Mouse (Mus musculus): ENCODE data around the gene Rbm18. TPM values are rescaled to one million over a fixed set of nuclear protein-coding genes. Genes with fewer than 3 reads are reported as not detected.
A peak's percentile ranks its signal among the peaks of the same experiment; 100 is the strongest.

Gene Rbm18
- polyA plus RNA-seq, 1 experiment from 2014 or later = 38.4 TPM

GRCm38 (mm10) chr2:36102559-36102946, 34.0 kb downstream of the Rbm18 start:
- Histone ChIP-seq H3K9ac (ENCODE audit: low read depth, low read length) (no peak overlapping the region), H3K27ac (ENCODE audit: low read depth, low read length) (no peak overlapping the region), H3K36me3 (ENCODE audit: control insufficient read depth, insufficient read depth, low read length) (no peaks in the 10 kb centered on the region), H3K4me2 (peak overlapping the region; percentile 22; the same call in 1 of the 2 replicates), H3K27me3 (replicated peaks; ENCODE audit: control insufficient read depth, insufficient read depth, low read length) (peaks cover 99% of the 10 kb centered on the region), H3K4me1 (replicated peaks; ENCODE audit: control insufficient read depth, insufficient read depth, low read length) (peaks cover 5% of the 10 kb centered on the region), H3K4me3 (ENCODE audit: low read depth, low read length) (no peak overlapping the region), H3K9me3 (ENCODE audit: control insufficient read depth, low read length) (no peaks in the 10 kb centered on the region)
- 3% methylated on average over 21 of the region's 21 CpGs for WGBS
- no peak for ATAC-seq (replicated peaks; ENCODE audit: low FRiP score)
- no peak for DNase-seq (ENCODE audit: low spot score)

DNA sequence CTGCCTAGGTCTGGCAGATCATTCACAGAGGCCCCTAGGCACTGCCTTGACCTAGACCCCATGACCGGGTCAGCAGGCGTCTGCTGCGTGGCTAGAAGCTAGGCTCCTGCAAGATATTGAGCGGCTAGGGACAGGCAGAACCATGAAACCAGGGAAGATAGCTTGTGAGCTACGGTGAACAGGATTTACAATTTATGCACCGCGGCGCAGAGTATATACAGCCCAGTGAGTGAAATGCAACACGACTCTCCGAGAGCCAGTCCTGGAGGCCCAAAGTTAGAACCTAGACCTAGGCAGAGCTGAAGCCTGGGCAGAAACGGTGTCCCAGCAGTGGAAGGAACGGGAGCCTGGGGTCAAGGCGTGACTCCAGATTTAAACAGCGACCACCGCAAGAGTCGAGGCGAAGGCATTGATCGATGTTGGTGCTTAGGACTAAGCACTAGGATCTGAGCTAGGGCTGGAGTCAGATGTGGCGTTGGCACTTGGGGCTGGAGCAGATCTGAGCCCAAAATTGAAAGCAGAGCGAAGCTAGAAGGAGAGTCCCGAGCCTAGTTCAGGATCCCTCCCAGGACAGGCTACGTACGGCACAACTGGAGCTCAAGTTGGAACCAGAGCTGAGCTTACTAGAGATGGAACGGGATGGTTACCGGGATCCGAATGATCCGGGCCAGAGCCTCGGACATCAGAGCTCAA, 34.6 kb downstream of the Rbm18 start:
- Histone ChIP-seq H3K27me3 (replicated peaks; ENCODE audit: control insufficient read depth, insufficient read depth, low read length) (peaks cover 99% of the 10 kb centered on the region), H3K36me3 (ENCODE audit: control insufficient read depth, insufficient read depth, low read length) (no peaks in the 10 kb centered on the region), H3K27ac (ENCODE audit: low read depth, low read length) (no peak overlapping the region), H3K9me3 (ENCODE audit: control insufficient read depth, low read length) (no peaks in the 10 kb centered on the region), H3K4me1 (replicated peaks; ENCODE audit: control insufficient read depth, insufficient read depth, low read length) (peaks cover 5% of the 10 kb centered on the region), H3K4me2 (peak overlapping the region; percentile 22; the same call in 1 of the 2 replicates), H3K4me3 (ENCODE audit: low read depth, low read length) (no peak overlapping the region), H3K9ac (ENCODE audit: low read depth, low read length) (no peak overlapping the region)
- ATAC-seq (replicated peaks; ENCODE audit: low FRiP score) (no peak), DNase-seq (ENCODE audit: low spot score) (no peak)
- 11% methylated on average over 28 of the region's 28 CpGs for WGBS

GRCm38 (mm10) chr2:36099739-36100138, 36.8 kb downstream of the Rbm18 start:
- H3K4me3 ChIP-seq (ENCODE audit: low read depth, low read length) = no peak overlapping the region
- 22% methylated on average over 6 of the region's 6 CpGs for WGBS
- DNase-seq (ENCODE audit: low spot score) = no peak
- no peak overlapping the region for H3K27ac ChIP-seq (ENCODE audit: low read depth, low read length)
- ATAC-seq (replicated peaks; ENCODE audit: low FRiP score) = no peak
- no peak overlapping the region for H3K9ac ChIP-seq (ENCODE audit: low read depth, low read length)
- no peaks in the 10 kb centered on the region for H3K9me3 ChIP-seq (ENCODE audit: control insufficient read depth, low read length)
- H3K27me3 ChIP-seq (replicated peaks; ENCODE audit: control insufficient read depth, insufficient read depth, low read length) = peaks cover 99% of the 10 kb centered on the region
- no peak overlapping the region for H3K4me2 ChIP-seq
- no peaks in the 10 kb centered on the region for H3K36me3 ChIP-seq (ENCODE audit: control insufficient read depth, insufficient read depth, low read length)
- H3K4me1 ChIP-seq (replicated peaks; ENCODE audit: control insufficient read depth, insufficient read depth, low read length) = peaks cover 1% of the 10 kb centered on the region

DNA sequence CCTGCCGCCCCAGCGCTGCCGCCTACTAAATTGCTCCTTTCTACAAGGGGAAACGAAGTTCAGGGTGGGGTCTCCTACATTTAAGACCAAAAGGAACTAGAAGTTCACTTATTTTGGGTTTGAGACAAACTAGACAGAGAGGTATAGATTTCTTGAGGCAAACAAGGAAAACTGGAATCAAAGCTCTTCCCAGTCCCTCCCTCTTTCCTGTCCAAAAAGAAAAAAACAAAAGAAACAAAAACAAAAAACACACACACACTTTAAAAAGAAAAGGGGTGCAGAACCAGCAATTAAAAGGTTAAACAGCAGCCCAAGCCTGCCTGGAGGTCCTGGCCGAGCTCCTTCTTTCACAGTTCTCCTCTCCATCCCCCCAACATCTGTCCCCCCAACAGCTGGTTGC, 38.6 kb downstream of the Rbm18 start:
- Histone ChIP-seq H3K4me3 (ENCODE audit: low read depth, low read length) (no peak overlapping the region), H3K27ac (ENCODE audit: low read depth, low read length) (no peak overlapping the region), H3K4me2 (no peak overlapping the region), H3K9me3 (ENCODE audit: control insufficient read depth, low read length) (no peaks in the 10 kb centered on the region), H3K4me1 (replicated peaks; ENCODE audit: control insufficient read depth, insufficient read depth, low read length) (no peaks in the 10 kb centered on the region; the same call in 1 of the 2 replicates), H3K27me3 (replicated peaks; ENCODE audit: control insufficient read depth, insufficient read depth, low read length) (peaks cover 99% of the 10 kb centered on the region), H3K9ac (ENCODE audit: low read depth, low read length) (no peak overlapping the region), H3K36me3 (ENCODE audit: control insufficient read depth, insufficient read depth, low read length) (no peaks in the 10 kb centered on the region)
- no peak for DNase-seq (ENCODE audit: low spot score)
- 15% methylated on average over 5 of the region's 5 CpGs for WGBS
- no peak for ATAC-seq (replicated peaks; ENCODE audit: low FRiP score)

GRCm38 (mm10) chr2:36097129-36097815, 39.3 kb downstream of the Rbm18 start:
- H3K36me3 ChIP-seq (ENCODE audit: control insufficient read depth, insufficient read depth, low read length) = no peaks in the 10 kb centered on the region
- no peaks in the 10 kb centered on the region for H3K4me1 ChIP-seq (replicated peaks; ENCODE audit: control insufficient read depth, insufficient read depth, low read length)
- H3K4me2 ChIP-seq = no peak overlapping the region
- H3K9ac ChIP-seq (ENCODE audit: low read depth, low read length) = no peak overlapping the region
- H3K4me3 ChIP-seq (ENCODE audit: low read depth, low read length) = no peak overlapping the region
- H3K27ac ChIP-seq (ENCODE audit: low read depth, low read length) = no peak overlapping the region
- H3K27me3 ChIP-seq (replicated peaks; ENCODE audit: control insufficient read depth, insufficient read depth, low read length) = peaks cover 99% of the 10 kb centered on the region
- 12% methylated on average over 18 of the region's 18 CpGs for WGBS
- H3K9me3 ChIP-seq (ENCODE audit: control insufficient read depth, low read length) = no peaks in the 10 kb centered on the region
- no peak for ATAC-seq (replicated peaks; ENCODE audit: low FRiP score)
- no peak for DNase-seq (ENCODE audit: low spot score)

DNA sequence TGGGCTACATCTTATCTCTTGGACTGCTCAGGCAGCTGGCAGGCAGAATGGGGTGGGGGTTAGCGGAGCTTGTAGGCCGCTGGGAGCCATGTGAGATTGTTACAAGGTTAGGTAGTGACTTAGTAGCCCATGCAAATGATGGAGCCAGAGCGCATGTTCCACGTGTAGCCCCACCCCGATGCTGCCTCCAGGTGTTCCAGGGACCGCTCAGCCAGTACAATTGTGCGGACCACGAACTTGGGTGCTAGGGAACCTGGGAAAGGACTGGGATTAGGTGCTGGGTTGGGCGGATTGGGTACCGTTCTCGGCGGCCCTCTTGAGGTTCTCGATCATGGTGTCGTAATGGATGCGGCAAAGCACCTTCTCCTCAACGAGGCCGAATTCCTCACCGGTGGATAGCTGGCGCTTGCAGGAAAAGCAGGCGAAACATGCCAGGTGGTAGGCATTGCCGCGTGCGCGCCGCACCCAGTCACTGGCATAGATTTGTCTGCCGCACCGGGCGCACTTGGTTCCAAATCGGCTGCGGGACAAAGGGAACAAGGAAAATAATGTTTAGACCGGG, 42.6 kb downstream of the Rbm18 start:
- Histone ChIP-seq H3K9ac (ENCODE audit: low read depth, low read length) (no peak overlapping the region), H3K4me1 (replicated peaks; ENCODE audit: control insufficient read depth, insufficient read depth, low read length) (peaks cover 8% of the 10 kb centered on the region), H3K27ac (ENCODE audit: low read depth, low read length) (no peak overlapping the region), H3K9me3 (ENCODE audit: control insufficient read depth, low read length) (no peaks in the 10 kb centered on the region), H3K4me3 (ENCODE audit: low read depth, low read length) (no peak overlapping the region), H3K4me2 (no peak overlapping the region), H3K36me3 (ENCODE audit: control insufficient read depth, insufficient read depth, low read length) (no peaks in the 10 kb centered on the region), H3K27me3 (replicated peaks; ENCODE audit: control insufficient read depth, insufficient read depth, low read length) (peaks cover 100% of the 10 kb centered on the region)
- ATAC-seq (replicated peaks; ENCODE audit: low FRiP score) (no peak), DNase-seq (ENCODE audit: low spot score) (no peak)
- 11% methylated on average over 31 of the region's 31 CpGs for WGBS

- Histone ChIP-seq H3K9ac (ENCODE audit: low read depth, low read length) (no peak overlapping the region), H3K27ac (ENCODE audit: low read depth, low read length) (no peak overlapping the region), H3K4me1 (replicated peaks; ENCODE audit: control insufficient read depth, insufficient read depth, low read length) (peaks cover 8% of the 10 kb centered on the region), H3K4me2 (no peak overlapping the region), H3K9me3 (ENCODE audit: control insufficient read depth, low read length) (no peaks in the 10 kb centered on the region), H3K27me3 (replicated peaks; ENCODE audit: control insufficient read depth, insufficient read depth, low read length) (peaks cover 99% of the 10 kb centered on the region), H3K36me3 (ENCODE audit: control insufficient read depth, insufficient read depth, low read length) (no peaks in the 10 kb centered on the region), H3K4me3 (ENCODE audit: low read depth, low read length) (no peak overlapping the region)
- no peak for ATAC-seq (replicated peaks; ENCODE audit: low FRiP score)
- no peak for DNase-seq (ENCODE audit: low spot score)
- WGBS = 26% methylated on average over 7 of the region's 7 CpGs
Measured at GRCm38 (mm10) chr2:36093301-36093700, 43.3 kb downstream of the Rbm18 start.

- Histone ChIP-seq H3K4me1 (replicated peaks; ENCODE audit: control insufficient read depth, insufficient read depth, low read length) (peaks cover 8% of the 10 kb centered on the region), H3K27me3 (replicated peaks; ENCODE audit: control insufficient read depth, insufficient read depth, low read length) (peaks cover 99% of the 10 kb centered on the region), H3K9ac (ENCODE audit: low read depth, low read length) (no peak overlapping the region), H3K27ac (ENCODE audit: low read depth, low read length) (no peak overlapping the region), H3K4me2 (no peak overlapping the region), H3K9me3 (ENCODE audit: control insufficient read depth, low read length) (no peaks in the 10 kb centered on the region), H3K4me3 (ENCODE audit: low read depth, low read length) (no peak overlapping the region), H3K36me3 (ENCODE audit: control insufficient read depth, insufficient read depth, low read length) (no peaks in the 10 kb centered on the region)
- DNase-seq (ENCODE audit: low spot score) = no peak
- no peak for ATAC-seq (replicated peaks; ENCODE audit: low FRiP score)
- 9% methylated on average over 4 of the region's 4 CpGs for whole genome bisulfite sequencing
Measured at GRCm38 (mm10) chr2:36092748-36093147, 43.8 kb downstream of the Rbm18 start.

Data from liver, embryonic 11.5 days (tissue).